In the genomic region with DNA sequence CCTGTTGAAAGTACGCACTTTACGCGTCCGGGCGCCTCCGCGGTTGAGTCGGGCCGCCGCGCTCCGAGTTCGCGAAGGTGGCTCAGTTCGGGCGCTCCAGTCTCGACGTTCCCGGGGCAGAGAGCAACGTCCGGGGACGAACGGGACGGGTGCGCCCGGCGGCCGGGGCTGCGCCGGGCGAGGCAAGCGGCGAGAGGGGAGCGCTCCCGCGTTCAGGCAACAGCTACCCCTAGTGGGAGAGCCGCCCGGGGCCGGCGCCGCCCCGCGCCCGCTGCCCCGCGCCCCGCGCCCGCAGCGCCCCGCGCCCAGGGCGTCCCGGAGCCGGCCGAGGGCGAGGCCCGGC, we compare ENCODE assay signal across 9 mouse cellular contexts. TPM values are rescaled to one million over a fixed set of nuclear protein-coding genes. Genes with fewer than 3 reads are reported as not detected.
DNase-seq lines count a peak whose midpoint lies in the region; ATAC-seq and TF ChIP-seq lines count a peak whose summit lies in the region.
"Had no signal": no experiment of that assay in that cellular context is flagged by ENCODE, and none has a peak within 500 bp of the region (broad histone marks: within the 10 kb centered on the region; RNA-seq: fewer than 3 reads in every experiment).

No protein-coding gene starts in this region.

- WGBS in limb, embryonic 12.5 days, result 0% methylated on average over 46 of the region's 58 CpGs
- WGBS in midbrain, embryonic 15.5 days, result under 1% methylated on average over 41 of the region's 58 CpGs
- whole genome bisulfite sequencing in cerebellum, adult 2 months, result 1% methylated on average over 42 of the region's 58 CpGs

- no peak overlapping the region for H3K27ac ChIP-seq in ES-E14 (ENCODE audit: insufficient read depth, low read depth, low read length, poor library complexity, severe bottlenecking)
- H3K27ac ChIP-seq in brown adipose tissue, adult 24 weeks (replicated peaks; ENCODE audit: low read depth, low read length), result no peak overlapping the region
- H3K27ac ChIP-seq in limb, embryonic 12.5 days, result no peak overlapping the region
- no peak overlapping the region for H3K27ac ChIP-seq in midbrain, embryonic 15.5 days
- no peak overlapping the region for H3K27ac ChIP-seq in cerebellum, adult 2 months (ENCODE audit: insufficient read depth, low read length)

- no peaks in the 10 kb centered on the region for H3K9me3 ChIP-seq in ES-E14 (ENCODE audit: control insufficient read depth, insufficient read depth, low read depth, low read length)
- H3K9me3 ChIP-seq in limb, embryonic 12.5 days, result no peaks in the 10 kb centered on the region
- H3K9me3 ChIP-seq in midbrain, embryonic 15.5 days, result no peaks in the 10 kb centered on the region

- no peak for TF ChIP-seq POLR2A in cerebellum, adult 2 months (IDR thresholded peaks at IDR 0.05; ENCODE audit: borderline replicate concordance, insufficient read depth, low read length)

- peak overlapping the region; percentile 68 for H3K4me2 ChIP-seq in limb, embryonic 12.5 days
- H3K4me2 ChIP-seq in midbrain, embryonic 15.5 days, result peak overlapping the region; percentile 78

- in situ Hi-C loops in ES-E14 (cut with MboI; ENCODE audit: low sequenced_read_pairs in 2 of 2, unreplicated experiment in 2 of 2), result no loop called here

- no peak for DNase-seq in ES-E14 (ENCODE audit: low read depth, low spot score)
- peak; percentile 25 for DNase-seq in heart, postnatal 4 days
- DNase-seq in thymus, postnatal 0 days (ENCODE audit: low spot score), result no peak
- DNase-seq in T-cell, adult 2 months (ENCODE audit: low spot score), result no peak
- no peak for DNase-seq in cerebellum, adult 2 months

- TF ChIP-seq CTCF in cerebellum, adult 2 months (IDR thresholded peaks at IDR 0.05; ENCODE audit: borderline replicate concordance, insufficient read depth, low read depth, low read length), result no peak

- no peaks in the 10 kb centered on the region for H3K36me3 ChIP-seq in ES-E14 (ENCODE audit: control insufficient read depth, insufficient read depth, low read length, poor library complexity, severe bottlenecking)
- H3K36me3 ChIP-seq in limb, embryonic 12.5 days, result no peaks in the 10 kb centered on the region
- no peaks in the 10 kb centered on the region for H3K36me3 ChIP-seq in midbrain, embryonic 15.5 days (replicated peaks)

- ATAC-seq in limb, embryonic 12.5 days (ENCODE audit: insufficient number of reproducible peaks, insufficient read depth, low FRiP score, low TSS enrichment, low read depth), result no peak
- ATAC-seq in midbrain, embryonic 15.5 days (replicated peaks), result no peak

- peaks cover 100% of the 10 kb centered on the region for H3K27me3 ChIP-seq in limb, embryonic 12.5 days
- peaks cover 87% of the 10 kb centered on the region for H3K27me3 ChIP-seq in midbrain, embryonic 15.5 days (replicated peaks)
- peaks cover 3% of the 10 kb centered on the region; the same call in 1 of the 2 replicates for H3K27me3 ChIP-seq in cerebellum, adult 2 months (ENCODE audit: control insufficient read depth, insufficient read depth, low read length)

- H3K9ac ChIP-seq in ES-E14 (ENCODE audit: insufficient read depth, low read depth, low read length, poor library complexity, severe bottlenecking), result peak overlapping the region; percentile 13; the same call in 1 of the 2 replicates
- peak overlapping the region; percentile 37; the same call in 1 of the 2 replicates for H3K9ac ChIP-seq in limb, embryonic 12.5 days (replicated peaks)
- no peak overlapping the region for H3K9ac ChIP-seq in midbrain, embryonic 15.5 days

- peak overlapping the region; percentile 27 to 71; a peak in 3 of 4 replicates for H3K4me3 ChIP-seq in ES-E14 (ENCODE audit: insufficient read depth in 1 of 2, low read depth in 1 of 2, low read length in 2 of 2, poor library complexity in 1 of 2, severe bottlenecking in 1 of 2)
- H3K4me3 ChIP-seq in brown adipose tissue, adult 24 weeks (ENCODE audit: insufficient read depth, low read depth, low read length), result peak overlapping the region; percentile 1; the same call in 1 of the 2 replicates
- peak overlapping the region; percentile 46 for H3K4me3 ChIP-seq in limb, embryonic 12.5 days (replicated peaks)
- H3K4me3 ChIP-seq in midbrain, embryonic 15.5 days, result peak overlapping the region; percentile 48
- no peak overlapping the region for H3K4me3 ChIP-seq in cerebellum, adult 2 months (replicated peaks; ENCODE audit: insufficient read depth, low read depth, low read length)
- H3K4me3 ChIP-seq: myocyte had no signal

- H3K4me1 ChIP-seq in ES-E14 (ENCODE audit: control insufficient read depth in 2 of 2, insufficient read depth in 2 of 2, low read length in 2 of 2, poor library complexity in 1 of 2), result peaks cover 0 to 11% of the 10 kb centered on the region in 2 experiments; a peak in 2 of 4 replicates
- no peaks in the 10 kb centered on the region for H3K4me1 ChIP-seq in brown adipose tissue, adult 24 weeks (ENCODE audit: control insufficient read depth, insufficient read depth, insufficient read length, low read length)
- peaks cover 27% of the 10 kb centered on the region for H3K4me1 ChIP-seq in limb, embryonic 12.5 days (replicated peaks)
- peaks cover 24% of the 10 kb centered on the region for H3K4me1 ChIP-seq in midbrain, embryonic 15.5 days
- no peaks in the 10 kb centered on the region for H3K4me1 ChIP-seq in cerebellum, adult 2 months (ENCODE audit: control insufficient read depth, insufficient read depth, low read length)

TF ChIP-seq in ES-E14, 5 proteins besides CTCF, POLR2A, EP300 and RAD21:
- TF ChIP-seq CHD2 (IDR thresholded peaks at IDR 0.05; ENCODE audit: low read depth, low read length) (no peak), MAFK (IDR thresholded peaks at IDR 0.05; ENCODE audit: insufficient read depth, low read depth, low read length) (no peak), ZNF384 (IDR thresholded peaks at IDR 0.05; ENCODE audit: low read depth, low read length) (no peak), ZC3H11A (IDR thresholded peaks at IDR 0.05; ENCODE audit: borderline replicate concordance, low read depth, low read length) (no peak), HCFC1 (IDR thresholded peaks at IDR 0.05; ENCODE audit: borderline replicate concordance, insufficient read depth, low read length) (no peak)
TF ChIP-seq in ES-E14: peak in this region for 0.

RNA-seq across cellular contexts. Expression of a gene that starts 0.9 kb away (rescaled TPM):
- total RNA-seq in ES-E14 (2012; rRNA removed), result 4.7 and 8.5 TPM in 2 replicates
- not detected in 2 replicates for polyA plus RNA-seq in brown adipose tissue, adult 24 weeks (2012; ENCODE audit: insufficient read depth, insufficient read length, missing spikeins)
- not detected for total RNA-seq in heart, postnatal 4 days (2021)
- 0.85 and 1.0 TPM in 2 replicates for polyA plus RNA-seq in limb, embryonic 12.5 days (2016; fragmentation: Nextera tagmentation; extraction: Ambion mirVana)
- polyA plus RNA-seq in midbrain, embryonic 15.5 days (2015; fragmentation: Nextera tagmentation; extraction: Ambion mirVana), result 2.0 and 3.1 TPM in 2 replicates
- polyA plus RNA-seq in thymus, postnatal 0 days (2015; fragmentation: Nextera tagmentation; extraction: Ambion mirVana), result 0.09 TPM in 1 of 2 replicates, not detected in the other
- 0.31 and 0.36 TPM in 2 replicates for polyA plus RNA-seq in cerebellum, adult 2 months (2012; rRNA removed)
- polyA plus RNA-seq: myocyte had no signal
